ENCODE assay signal across 10 mouse cellular contexts in the genomic region with DNA sequence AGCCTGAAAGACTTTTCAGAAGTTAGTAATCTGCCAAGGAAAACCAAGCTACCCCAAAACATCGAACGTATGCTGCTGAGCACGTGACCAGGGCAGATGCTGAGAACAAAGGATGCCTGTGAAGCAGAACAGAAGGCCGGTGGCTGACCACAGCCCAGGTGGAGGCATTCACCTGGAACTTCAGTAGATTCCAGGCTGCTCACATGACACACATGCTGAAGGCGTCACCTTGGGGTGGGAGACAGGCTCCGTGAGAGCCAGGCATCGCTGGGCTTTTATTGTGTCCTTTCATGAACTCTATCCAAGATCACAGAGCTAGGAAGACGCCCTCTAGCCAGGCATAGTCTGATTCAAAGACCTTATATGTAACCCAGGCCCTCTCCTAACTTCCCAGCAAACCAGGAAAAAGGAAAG. TPM values are rescaled to one million over a fixed set of nuclear protein-coding genes. Genes with fewer than 3 reads are reported as not detected.
DNase-seq lines count a peak whose midpoint lies in the region; ATAC-seq and TF ChIP-seq lines count a peak whose summit lies in the region.
"Had no signal": no experiment of that assay in that cellular context is flagged by ENCODE, and none has a peak within 500 bp of the region (broad histone marks: within the 10 kb centered on the region; RNA-seq: fewer than 3 reads in every experiment).

No protein-coding gene starts in this region.

- H3K36me3 ChIP-seq in heart, embryonic 10.5 days = no peaks in the 10 kb centered on the region
- H3K36me3 ChIP-seq in kidney, embryonic 14.5 days (ENCODE audit: control insufficient read depth, insufficient read depth, low read length) = no peaks in the 10 kb centered on the region
- H3K36me3 ChIP-seq: limb, embryonic 15.5 days had no signal

- H3K4me2 ChIP-seq in kidney, embryonic 14.5 days (replicated peaks; ENCODE audit: low read depth, low read length) = no peak overlapping the region
- H3K4me2 ChIP-seq: limb, embryonic 15.5 days had no signal

- H3K4me3 ChIP-seq in heart, embryonic 10.5 days = no peak overlapping the region
- no peak overlapping the region for H3K4me3 ChIP-seq in bone marrow, adult 2 months (replicated peaks; ENCODE audit: control insufficient read depth, low read depth, low read length)
- no peak overlapping the region for H3K4me3 ChIP-seq in kidney, embryonic 14.5 days (ENCODE audit: low read length)
- H3K4me3 ChIP-seq: limb, embryonic 15.5 days had no signal

- intact Hi-C loops in heart, postnatal 14 days (cut with DNase I) = no loop called here

- H3K27me3 ChIP-seq in heart, embryonic 10.5 days (ENCODE audit: insufficient read depth, poor library complexity, severe bottlenecking) = no peaks in the 10 kb centered on the region
- H3K27me3 ChIP-seq in kidney, embryonic 14.5 days (ENCODE audit: control insufficient read depth, insufficient read depth, low read length) = no peaks in the 10 kb centered on the region
- H3K27me3 ChIP-seq: limb, embryonic 15.5 days had no signal

- WGBS in heart, embryonic 10.5 days = 71% methylated on average over 8 of the region's 8 CpGs
- WGBS in bone marrow, adult 2 months = 67% methylated on average over 8 of the region's 8 CpGs
- 44% methylated on average over 8 of the region's 8 CpGs for WGBS in kidney, embryonic 14.5 days

- TF ChIP-seq POLR2A in bone marrow, adult 2 months (IDR thresholded peaks at IDR 0.05; ENCODE audit: borderline replicate concordance, control insufficient read depth, low read depth, low read length) = no peak

- H3K9ac ChIP-seq in kidney, embryonic 14.5 days (ENCODE audit: low read depth, low read length) = 0 out of 2 replicates have a peak overlapping the region, but pooled peaks have one; percentile 7
- H3K9ac ChIP-seq: limb, embryonic 15.5 days had no signal

- ATAC-seq in kidney, embryonic 14.5 days (ENCODE audit: low FRiP score, low TSS enrichment) = peak; percentile 43; the same call in 1 of the 2 replicates
- ATAC-seq in granulocyte monocyte progenitor cell, adult 5-6 weeks (replicated peaks; ENCODE audit: poor library complexity, severe bottlenecking) = no peak

- TF ChIP-seq CTCF in bone marrow, adult 2 months (IDR thresholded peaks at IDR 0.05; ENCODE audit: control insufficient read depth, insufficient read depth, low read length) = no peak

- H3K4me1 ChIP-seq in heart, embryonic 10.5 days = peaks cover 35% of the 10 kb centered on the region
- peaks cover 11% of the 10 kb centered on the region for H3K4me1 ChIP-seq in bone marrow, adult 2 months (ENCODE audit: control insufficient read depth, insufficient read depth, low read length)
- peaks cover 35% of the 10 kb centered on the region for H3K4me1 ChIP-seq in kidney, embryonic 14.5 days (ENCODE audit: control insufficient read depth, insufficient read depth, low read length)

- H3K27ac ChIP-seq in heart, embryonic 10.5 days = peak overlapping the region; percentile 59
- peak overlapping the region; percentile 27; the same call in 1 of the 2 replicates for H3K27ac ChIP-seq in bone marrow, adult 2 months (ENCODE audit: control insufficient read depth, insufficient read depth, low read depth, low read length, poor library complexity)
- H3K27ac ChIP-seq in kidney, embryonic 14.5 days (ENCODE audit: low read depth, low read length) = peak overlapping the region; percentile 94
- H3K27ac ChIP-seq: hindbrain, postnatal 0 days had no signal

- no peaks in the 10 kb centered on the region for H3K9me3 ChIP-seq in heart, embryonic 10.5 days
- no peaks in the 10 kb centered on the region for H3K9me3 ChIP-seq in kidney, embryonic 14.5 days (ENCODE audit: control insufficient read depth, low read length)
- H3K9me3 ChIP-seq: limb, embryonic 15.5 days had no signal

- no peak for DNase-seq in heart, embryonic 10.5 days (ENCODE audit: low spot score)
- no peak for DNase-seq in heart, postnatal 14 days
- DNase-seq in spleen, adult 18-20 months = peak; percentile 52 to 65
- DNase-seq in right cerebral cortex, postnatal 36 days (ENCODE audit: low spot score in 2 of 2) = no peak
- no peak for DNase-seq in retina, postnatal 1 day

RNA-seq across cellular contexts. Expression of a gene that starts 17.2 kb away (rescaled TPM):
- 4.0 and 4.6 TPM in 2 replicates for polyA plus RNA-seq in heart, embryonic 10.5 days (2016; fragmentation: Nextera tagmentation; extraction: Ambion mirVana)
- total RNA-seq in heart, postnatal 14 days (2021) = 10 to 100 TPM; 14.3 to 15.9 TPM
- polyA plus RNA-seq in bone marrow, adult 2 months (2011; ENCODE audit: insufficient read depth, insufficient read length, low replicate concordance, missing spikeins) = 5.5 and 12.4 TPM in 2 replicates
- polyA plus RNA-seq in kidney, embryonic 14.5 days (2014; fragmentation: Nextera tagmentation; extraction: Ambion mirVana) = 14.5 and 17.1 TPM in 2 replicates
- 2.3 and 6.7 TPM in 2 replicates for total RNA-seq in granulocyte monocyte progenitor cell, adult 5-6 weeks (2014; fragmentation: Nextera tagmentation)
- total RNA-seq in granulocyte monocyte progenitor cell, adult 5-6 weeks (2017) = 1.0 and 1.1 TPM in 2 replicates

RNA-seq across cellular contexts. Expression of a gene that starts 28.6 kb away (rescaled TPM):
- polyA plus RNA-seq in heart, embryonic 10.5 days (2016; fragmentation: Nextera tagmentation; extraction: Ambion mirVana) = 30.0 and 31.8 TPM in 2 replicates
- total RNA-seq in heart, postnatal 14 days (2021) = 1 to 10 TPM; 2.5 to 3.5 TPM
- 2.2 and 6.9 TPM in 2 replicates for polyA plus RNA-seq in bone marrow, adult 2 months (2011; ENCODE audit: insufficient read depth, insufficient read length, low replicate concordance, missing spikeins)
- 28.1 and 33.0 TPM in 2 replicates for polyA plus RNA-seq in kidney, embryonic 14.5 days (2014; fragmentation: Nextera tagmentation; extraction: Ambion mirVana)
- 16.1 and 21.4 TPM in 2 replicates for total RNA-seq in granulocyte monocyte progenitor cell, adult 5-6 weeks (2014; fragmentation: Nextera tagmentation)
- total RNA-seq in granulocyte monocyte progenitor cell, adult 5-6 weeks (2017) = 57.7 and 60.0 TPM in 2 replicates

Comparison
In these comparisons a context has a peak if more than half of its experiments do, and no peak if none do; other contexts are left out.
1. DNase-seq: peak in spleen, adult 18-20 months (2 of 2); none in heart, embryonic 10.5 days (single experiment), heart, postnatal 14 days (0 of 2), right cerebral cortex, postnatal 36 days (0 of 2) and retina, postnatal 1 day (single experiment).
2. H3K27ac ChIP-seq: peak in every context shown above with its lines; median percentile 94 in kidney, embryonic 14.5 days; 59 in heart, embryonic 10.5 days; 27 in bone marrow, adult 2 months.